Mouse (Mus musculus): ENCODE data around the gene Gm11549.

Gene Gm11549

GRCm38 (mm10) chr3:36521073-36522060 is at the start of gene Gm11549:
Gm11549 (minus strand) TSS chr3:36521813.
- no peak for DNase-seq (ENCODE audit: low read depth)

- DNase-seq (ENCODE audit: low read depth): no peak
Observed at GRCm38 (mm10) chr3:36569836-36570235, 48.2 kb upstream of the Gm11549 start.

- DNase-seq (ENCODE audit: low read depth): no peak
Observed at GRCm38 (mm10) chr3:36563666-36564065, 42.1 kb upstream of the Gm11549 start.

- no peak for DNase-seq (ENCODE audit: low read depth)
Observed at GRCm38 (mm10) chr3:36559606-36560005, 38.0 kb upstream of the Gm11549 start.

GRCm38 (mm10) chr3:36557601-36558000 is 36.0 kb upstream of the Gm11549 start:
- no peak for DNase-seq (ENCODE audit: low read depth)

GRCm38 (mm10) chr3:36552406-36553047 is 30.9 kb upstream of the Gm11549 start, which contains the start of gene Exosc9:
Exosc9 (plus strand) TSS chr3:36552606.
- peak; percentile 91 for DNase-seq (ENCODE audit: low read depth)

- DNase-seq (ENCODE audit: low read depth): peak; percentile 67
Observed at GRCm38 (mm10) chr3:36551851-36552384, 30.3 kb upstream of the Gm11549 start.

GRCm38 (mm10) chr3:36551343-36551742 is 29.7 kb upstream of the Gm11549 start:
- DNase-seq (ENCODE audit: low read depth): peak; percentile 9

- no peak for DNase-seq (ENCODE audit: low read depth)
Observed at GRCm38 (mm10) chr3:36544961-36545360, 23.3 kb upstream of the Gm11549 start.

- DNase-seq (ENCODE audit: low read depth): no peak
Observed at GRCm38 (mm10) chr3:36541399-36541798, 19.8 kb upstream of the Gm11549 start.

GRCm38 (mm10) chr3:36540756-36541155 is 19.1 kb upstream of the Gm11549 start:
- DNase-seq (ENCODE audit: low read depth): no peak

GRCm38 (mm10) chr3:36537701-36538470 is 16.3 kb upstream of the Gm11549 start:
- DNase-seq (ENCODE audit: low read depth): no peak

GRCm38 (mm10) chr3:36536041-36536440 is 14.4 kb upstream of the Gm11549 start:
- DNase-seq (ENCODE audit: low read depth): no peak

GRCm38 (mm10) chr3:36533201-36533672 is 11.6 kb upstream of the Gm11549 start:
- DNase-seq (ENCODE audit: low read depth): no peak

- DNase-seq (ENCODE audit: low read depth): no peak
Observed at GRCm38 (mm10) chr3:36532738-36533137, 11.1 kb upstream of the Gm11549 start.

- DNase-seq (ENCODE audit: low read depth): no peak
Observed at GRCm38 (mm10) chr3:36531979-36532542, 10.4 kb upstream of the Gm11549 start.

- no peak for DNase-seq (ENCODE audit: low read depth)
Observed at GRCm38 (mm10) chr3:36531242-36531641, 9.6 kb upstream of the Gm11549 start.

- DNase-seq (ENCODE audit: low read depth): no peak
Observed at GRCm38 (mm10) chr3:36530781-36531180, 9.2 kb upstream of the Gm11549 start.

GRCm38 (mm10) chr3:36530345-36530744 is 8.7 kb upstream of the Gm11549 start:
- no peak for DNase-seq (ENCODE audit: low read depth)

GRCm38 (mm10) chr3:36524466-36524865 is 2.9 kb upstream of the Gm11549 start:
- DNase-seq (ENCODE audit: low read depth): no peak

GRCm38 (mm10) chr3:36522137-36522536 is 524 bp upstream of the Gm11549 start:
- DNase-seq (ENCODE audit: low read depth): no peak

Measured in naive thymus-derived CD4-positive, alpha-beta T cell, adult 2 months (primary cell).